Mouse (Mus musculus): ENCODE measurements around the gene Inpp4b. TPM values are rescaled to one million over a fixed set of nuclear protein-coding genes. Genes with fewer than 3 reads are reported as not detected.
A peak's percentile ranks its signal among the peaks of the same experiment; 100 is the strongest.

Gene Inpp4b
- polyA plus RNA-seq, 1 experiment from 2014 or later, result 15.8 TPM

GRCm38 (mm10) chr8:81703571-81704365, 361.4 kb downstream of the Inpp4b start:
- no peak for DNase-seq (ENCODE audit: low spot score)
- H3K27me3 ChIP-seq (ENCODE audit: low read depth, poor library complexity, severe bottlenecking), result no peaks in the 10 kb centered on the region
- H3K9me3 ChIP-seq (replicated peaks), result no peaks in the 10 kb centered on the region
- no peak overlapping the region for H3K27ac ChIP-seq
- WGBS, result 84% methylated on average over 3 of the region's 3 CpGs
- no peaks in the 10 kb centered on the region for H3K4me1 ChIP-seq
- H3K4me3 ChIP-seq, result no peak overlapping the region
- H3K36me3 ChIP-seq, result no peaks in the 10 kb centered on the region

- DNase-seq (ENCODE audit: low spot score), result no peak
- no peaks in the 10 kb centered on the region for H3K4me1 ChIP-seq
- no peaks in the 10 kb centered on the region for H3K27me3 ChIP-seq (ENCODE audit: low read depth, poor library complexity, severe bottlenecking)
- H3K4me3 ChIP-seq, result no peak overlapping the region
- 61% methylated on average over 1 of the region's 1 CpGs for WGBS
- H3K27ac ChIP-seq, result no peak overlapping the region
- no peaks in the 10 kb centered on the region for H3K9me3 ChIP-seq (replicated peaks)
- H3K36me3 ChIP-seq, result no peaks in the 10 kb centered on the region
Observed at GRCm38 (mm10) chr8:81707436-81707835, 365.1 kb downstream of the Inpp4b start.

GRCm38 (mm10) chr8:81731332-81731731, 389.0 kb downstream of the Inpp4b start:
- H3K4me3 ChIP-seq, result no peak overlapping the region
- H3K27ac ChIP-seq, result no peak overlapping the region
- no peaks in the 10 kb centered on the region for H3K27me3 ChIP-seq (ENCODE audit: low read depth, poor library complexity, severe bottlenecking)
- DNase-seq (ENCODE audit: low spot score), result no peak
- H3K4me1 ChIP-seq, result no peaks in the 10 kb centered on the region
- no peaks in the 10 kb centered on the region for H3K36me3 ChIP-seq
- H3K9me3 ChIP-seq (replicated peaks), result no peaks in the 10 kb centered on the region

- H3K9me3 ChIP-seq (replicated peaks), result no peaks in the 10 kb centered on the region
- no peaks in the 10 kb centered on the region for H3K36me3 ChIP-seq
- H3K4me1 ChIP-seq, result no peaks in the 10 kb centered on the region
- no peak overlapping the region for H3K27ac ChIP-seq
- 94% methylated on average over 2 of the region's 2 CpGs for WGBS
- no peak overlapping the region for H3K4me3 ChIP-seq
- no peak for DNase-seq (ENCODE audit: low spot score)
- no peaks in the 10 kb centered on the region for H3K27me3 ChIP-seq (ENCODE audit: low read depth, poor library complexity, severe bottlenecking)
Observed at GRCm38 (mm10) chr8:81735655-81736054, 393.3 kb downstream of the Inpp4b start.

GRCm38 (mm10) chr8:81736103-81736502, 393.7 kb downstream of the Inpp4b start:
- H3K4me3 ChIP-seq, result no peak overlapping the region
- H3K9me3 ChIP-seq (replicated peaks), result no peaks in the 10 kb centered on the region
- 95% methylated on average over 1 of the region's 1 CpGs for WGBS
- no peaks in the 10 kb centered on the region for H3K36me3 ChIP-seq
- DNase-seq (ENCODE audit: low spot score), result no peak
- H3K4me1 ChIP-seq, result no peaks in the 10 kb centered on the region
- H3K27me3 ChIP-seq (ENCODE audit: low read depth, poor library complexity, severe bottlenecking), result no peaks in the 10 kb centered on the region
- no peak overlapping the region for H3K27ac ChIP-seq

GRCm38 (mm10) chr8:81742588-81742987, 400.2 kb downstream of the Inpp4b start:
- Histone ChIP-seq H3K4me3 (no peak overlapping the region), H3K27me3 (ENCODE audit: low read depth, poor library complexity, severe bottlenecking) (no peaks in the 10 kb centered on the region), H3K9me3 (replicated peaks) (no peaks in the 10 kb centered on the region), H3K27ac (no peak overlapping the region), H3K4me1 (no peaks in the 10 kb centered on the region), H3K36me3 (no peaks in the 10 kb centered on the region)
- 83% methylated on average over 7 of the region's 7 CpGs for WGBS
- no peak for DNase-seq (ENCODE audit: low spot score)

GRCm38 (mm10) chr8:81743040-81743439, 400.7 kb downstream of the Inpp4b start:
- H3K27ac ChIP-seq, result no peak overlapping the region
- no peaks in the 10 kb centered on the region for H3K9me3 ChIP-seq (replicated peaks)
- DNase-seq (ENCODE audit: low spot score), result no peak
- no peaks in the 10 kb centered on the region for H3K4me1 ChIP-seq
- no peaks in the 10 kb centered on the region for H3K36me3 ChIP-seq
- no peak overlapping the region for H3K4me3 ChIP-seq
- no peaks in the 10 kb centered on the region for H3K27me3 ChIP-seq (ENCODE audit: low read depth, poor library complexity, severe bottlenecking)
- 78% methylated on average over 3 of the region's 3 CpGs for WGBS

GRCm38 (mm10) chr8:81745439-81745838, 403.1 kb downstream of the Inpp4b start:
- no peak for DNase-seq (ENCODE audit: low spot score)
- no peak overlapping the region for H3K4me3 ChIP-seq
- H3K27ac ChIP-seq, result no peak overlapping the region
- H3K36me3 ChIP-seq, result no peaks in the 10 kb centered on the region
- H3K4me1 ChIP-seq, result no peaks in the 10 kb centered on the region
- H3K27me3 ChIP-seq (ENCODE audit: low read depth, poor library complexity, severe bottlenecking), result no peaks in the 10 kb centered on the region
- 78% methylated on average over 1 of the region's 1 CpGs for WGBS
- no peaks in the 10 kb centered on the region for H3K9me3 ChIP-seq (replicated peaks)

- Histone ChIP-seq H3K4me3 (no peak overlapping the region), H3K36me3 (no peaks in the 10 kb centered on the region), H3K27me3 (ENCODE audit: low read depth, poor library complexity, severe bottlenecking) (no peaks in the 10 kb centered on the region), H3K27ac (no peak overlapping the region), H3K4me1 (no peaks in the 10 kb centered on the region), H3K9me3 (replicated peaks) (no peaks in the 10 kb centered on the region)
- DNase-seq (ENCODE audit: low spot score), result no peak
- 88% methylated on average over 1 of the region's 1 CpGs for WGBS
Observed at GRCm38 (mm10) chr8:81751159-81751558, 408.8 kb downstream of the Inpp4b start.

- no peaks in the 10 kb centered on the region for H3K27me3 ChIP-seq (ENCODE audit: low read depth, poor library complexity, severe bottlenecking)
- DNase-seq (ENCODE audit: low spot score), result no peak
- no peak overlapping the region for H3K4me3 ChIP-seq
- H3K9me3 ChIP-seq (replicated peaks), result no peaks in the 10 kb centered on the region
- no peak overlapping the region for H3K27ac ChIP-seq
- WGBS, result 90% methylated on average over 3 of the region's 3 CpGs
- H3K36me3 ChIP-seq, result no peaks in the 10 kb centered on the region
- H3K4me1 ChIP-seq, result 0 out of 2 replicates have a peak, but pooled peaks cover 4% of the 10 kb centered on the region
Observed at GRCm38 (mm10) chr8:81756663-81757062, 414.3 kb downstream of the Inpp4b start.

- no peaks in the 10 kb centered on the region for H3K9me3 ChIP-seq (replicated peaks)
- H3K27ac ChIP-seq, result no peak overlapping the region
- no peaks in the 10 kb centered on the region for H3K27me3 ChIP-seq (ENCODE audit: low read depth, poor library complexity, severe bottlenecking)
- no peak overlapping the region for H3K4me3 ChIP-seq
- H3K36me3 ChIP-seq, result no peaks in the 10 kb centered on the region
- 95% methylated on average over 2 of the region's 2 CpGs for WGBS
- H3K4me1 ChIP-seq, result 0 out of 2 replicates have a peak, but pooled peaks cover 4% of the 10 kb centered on the region
- DNase-seq (ENCODE audit: low spot score), result no peak
Observed at GRCm38 (mm10) chr8:81757580-81758144, 415.3 kb downstream of the Inpp4b start.

- no peak for DNase-seq (ENCODE audit: low spot score)
- WGBS, result 76% methylated on average over 4 of the region's 4 CpGs
- H3K27ac ChIP-seq, result no peak overlapping the region
- H3K4me3 ChIP-seq, result no peak overlapping the region
- no peaks in the 10 kb centered on the region for H3K27me3 ChIP-seq (ENCODE audit: low read depth, poor library complexity, severe bottlenecking)
- peaks cover 13% of the 10 kb centered on the region for H3K4me1 ChIP-seq
- H3K36me3 ChIP-seq, result no peaks in the 10 kb centered on the region
- H3K9me3 ChIP-seq (replicated peaks), result no peaks in the 10 kb centered on the region
Observed at GRCm38 (mm10) chr8:81761466-81761865, 419.1 kb downstream of the Inpp4b start.

GRCm38 (mm10) chr8:81766033-81766432, 423.7 kb downstream of the Inpp4b start:
- 61% methylated on average over 5 of the region's 5 CpGs for WGBS
- H3K9me3 ChIP-seq (replicated peaks), result no peaks in the 10 kb centered on the region
- H3K36me3 ChIP-seq, result no peaks in the 10 kb centered on the region
- no peak for DNase-seq (ENCODE audit: low spot score)
- peaks cover 51% of the 10 kb centered on the region for H3K4me1 ChIP-seq
- no peak overlapping the region for H3K4me3 ChIP-seq
- peak overlapping the region; percentile 87 for H3K27ac ChIP-seq
- no peaks in the 10 kb centered on the region for H3K27me3 ChIP-seq (ENCODE audit: low read depth, poor library complexity, severe bottlenecking)

All from limb, embryonic 10.5 days (tissue).